Mouse (Mus musculus): ENCODE measurements at regions not wholly inside any gene's neighbourhood (a gene's known extent, or its start where the extent isn't known, plus 50 kb on each side); places are given as distances from the start of the nearest gene placed in this dataset.

DNA sequence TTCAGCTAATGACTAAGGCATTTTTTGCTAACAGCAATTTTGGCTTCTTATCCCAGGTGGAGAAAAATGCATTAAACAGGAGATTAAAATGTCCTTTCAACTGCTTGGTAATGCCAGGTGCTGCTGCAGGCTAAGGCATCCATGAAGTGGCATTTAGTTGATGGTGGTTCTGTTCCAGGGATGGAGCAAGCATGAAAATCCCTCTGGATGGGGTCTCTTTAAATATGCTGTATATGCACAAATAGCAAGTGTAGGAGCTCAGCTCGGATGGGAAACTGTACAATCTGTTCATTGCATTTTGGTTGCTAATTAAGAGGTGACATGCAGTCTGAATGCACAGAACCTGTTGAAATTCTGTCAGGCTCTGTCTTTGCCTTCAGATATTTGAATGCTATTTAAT lies 723.0 kb upstream of the Mef2c start:
- H3K4me3 ChIP-seq = no peak overlapping the region
- no peak overlapping the region for H3K9ac ChIP-seq
- no peaks in the 10 kb centered on the region for H3K36me3 ChIP-seq (replicated peaks)
- WGBS = 46% methylated on average over 1 of the region's 1 CpGs
- no peak overlapping the region for H3K27ac ChIP-seq
- peak; percentile 75 for ATAC-seq (replicated peaks)
- no peaks in the 10 kb centered on the region for H3K4me1 ChIP-seq
- H3K27me3 ChIP-seq (replicated peaks) = no peaks in the 10 kb centered on the region
- H3K4me2 ChIP-seq = no peak overlapping the region
- no peaks in the 10 kb centered on the region for H3K9me3 ChIP-seq
